Mouse (Mus musculus) kidney, embryonic 16.5 days (tissue): ENCODE measurements around the gene Atp6v0a1. TPM values are rescaled to one million over a fixed set of nuclear protein-coding genes. Genes with fewer than 3 reads are reported as not detected.

Experiments used
- ATAC-seq: fragments of 200-750 bp; cut with Nextera tagmentation; 2 replicates; pipeline ENCODE4 v1.8.0; 2017; ENCODE audit warnings: moderate TSS enrichment; ENCODE audit not compliant: low FRiP score, low TSS enrichment
- H3K27ac ChIP-seq: fragments of 300-500 bp; sonication (generic); 2 replicates; pipeline ENCODE4 v1.5.1; 2014; ENCODE audit warnings: low read length
- H3K27me3 ChIP-seq: fragments of 300-500 bp; sonication (generic); 2 replicates; pipeline ENCODE4 v1.6.1; 2014; ENCODE audit warnings: low read length, control low read depth, mixed read lengths; ENCODE audit not compliant: insufficient read depth
- H3K36me3 ChIP-seq: fragments of 300-500 bp; sonication (generic); 2 replicates; pipeline ENCODE4 v1.6.1; 2014; ENCODE audit warnings: low read length, control low read depth, mixed read lengths; ENCODE audit not compliant: insufficient read depth
- H3K4me1 ChIP-seq: fragments of 300-500 bp; sonication (generic); 2 replicates; pipeline ENCODE4 v1.6.1; 2014; ENCODE audit warnings: low read length, control low read depth, mixed read lengths; ENCODE audit not compliant: insufficient read depth
- H3K4me2 ChIP-seq: fragments of 300-500 bp; sonication (generic); replicated peaks from 2 replicates; pipeline ENCODE4 v1.6.1; 2014; ENCODE audit warnings: low read depth, low read length
- H3K4me3 ChIP-seq: fragments of 300-500 bp; sonication (generic); 2 replicates; pipeline ENCODE4 v1.5.1; 2014; ENCODE audit warnings: mild to moderate bottlenecking, low read length
- H3K9ac ChIP-seq: fragments of 300-500 bp; sonication (generic); replicated peaks from 2 replicates; pipeline ENCODE4 v1.6.1; 2014; ENCODE audit warnings: low read length
- H3K9me3 ChIP-seq: fragments of 300-500 bp; sonication (generic); 2 replicates; pipeline ENCODE4 v1.6.1; 2016; ENCODE audit warnings: low read length, control low read depth
- WGBS: fragments of 180-500 bp; shearing (Covaris S2); extraction: QIAGEN DNeasy Blood & Tissue Kit; methylation state at CpG from one replicate; pipeline ENCODE4 v1.1.7; 2014; 5-methylcytosine and 5-hydroxymethylcytosine counted together
- polyA plus RNA-seq: library from polyadenylated mRNA; unstranded; fragments of >200 nt; fragmentation: Nextera tagmentation; extraction: Ambion mirVana; gene quantifications from 2 replicates; pipeline ENCODE4 v1.2.1, GENCODE M21; 2015

Gene Atp6v0a1
- polyA plus RNA-seq, 1 experiment from 2014 or later: 42.2 TPM

DNA sequence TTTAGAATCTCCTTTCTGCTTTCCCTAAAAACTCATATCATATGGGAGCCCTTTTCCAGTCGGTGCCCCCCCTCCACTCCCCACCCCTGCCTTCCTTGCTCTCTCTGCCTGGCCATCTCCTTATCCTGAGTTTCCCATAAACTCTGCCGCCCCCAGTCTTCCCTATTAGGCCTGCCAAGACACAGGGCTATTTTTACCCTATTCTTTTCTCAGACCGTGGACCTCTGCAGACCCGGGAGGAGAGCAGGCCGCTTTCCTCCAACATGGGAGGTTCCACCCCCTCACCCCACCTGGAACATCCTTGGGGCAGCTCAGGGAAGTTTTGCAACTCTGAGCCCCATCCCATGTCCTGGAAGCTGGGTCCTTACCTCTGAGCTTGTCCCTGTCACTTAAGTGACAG lies 41.9 kb upstream of the Atp6v0a1 start:
- Histone ChIP-seq H3K9me3 (no peaks in the 10 kb centered on the region), H3K27me3 (peaks cover 32% of the 10 kb centered on the region), H3K9ac (peak overlapping the region; percentile 5; the same call in 1 of the 2 replicates), H3K36me3 (no peaks in the 10 kb centered on the region), H3K27ac (0 out of 2 replicates have a peak overlapping the region, but pooled peaks have one; percentile 25), H3K4me1 (peaks cover 27% of the 10 kb centered on the region), H3K4me2 (peak overlapping the region; percentile 58), H3K4me3 (peak overlapping the region; percentile 62; the same call in 1 of the 2 replicates)
- no peak for ATAC-seq
- 54% methylated on average over 5 of the region's 5 CpGs for WGBS

DNA sequence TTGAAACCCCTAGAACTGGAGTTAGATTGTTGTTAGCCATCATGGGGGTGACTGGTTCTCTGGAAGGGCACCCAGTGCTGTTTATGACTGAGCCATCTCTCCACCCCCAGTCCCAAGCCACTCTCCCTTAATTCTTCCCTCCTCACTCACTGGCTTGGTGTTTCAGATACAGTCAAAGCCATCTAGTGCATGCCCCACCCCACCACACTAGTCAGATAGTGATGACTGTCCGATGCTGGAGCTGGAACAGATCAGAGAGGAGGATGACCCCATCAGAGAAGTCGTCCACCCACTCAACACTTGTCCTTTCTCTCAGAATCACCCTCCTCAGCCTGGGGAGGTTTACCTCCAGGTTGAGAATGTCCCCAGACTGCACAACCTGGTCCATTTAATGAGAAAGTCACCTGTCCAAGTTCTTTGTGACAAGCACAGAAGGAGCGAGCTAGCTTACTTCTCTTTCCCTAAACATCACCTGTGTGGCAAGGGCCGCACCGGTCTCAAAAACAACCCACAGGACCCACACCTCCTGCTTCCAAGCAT lies 41.3 kb upstream of the Atp6v0a1 start:
- no peaks in the 10 kb centered on the region for H3K36me3 ChIP-seq
- 84% methylated on average over 5 of the region's 5 CpGs for WGBS
- peaks cover 35% of the 10 kb centered on the region for H3K27me3 ChIP-seq
- peaks cover 27% of the 10 kb centered on the region for H3K4me1 ChIP-seq
- peak overlapping the region; percentile 62 for H3K4me3 ChIP-seq
- H3K9ac ChIP-seq: peak overlapping the region; percentile 71
- ATAC-seq: no peak
- 0 out of 2 replicates have a peak overlapping the region, but pooled peaks have one; percentile 86 for H3K27ac ChIP-seq
- no peaks in the 10 kb centered on the region for H3K9me3 ChIP-seq
- H3K4me2 ChIP-seq: peak overlapping the region; percentile 58

DNA sequence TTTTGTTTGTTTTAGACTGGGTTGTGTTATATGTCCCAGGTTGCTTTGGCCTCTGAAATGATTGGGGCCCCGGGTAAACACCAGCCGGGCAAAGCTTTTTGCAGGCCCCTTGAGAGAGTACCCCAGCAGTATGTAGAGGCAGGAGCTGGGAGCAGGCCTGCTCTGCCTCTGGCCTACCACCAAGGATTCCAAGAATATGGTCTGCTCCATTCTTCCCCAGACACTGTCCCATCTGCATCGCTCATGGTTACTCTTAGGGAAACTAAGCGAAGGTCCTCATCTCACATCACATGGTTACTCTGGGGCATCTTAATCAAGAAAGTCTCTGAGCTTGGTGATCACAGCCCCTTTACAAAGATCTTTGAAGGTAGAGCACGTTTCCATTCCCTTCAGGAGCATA lies 40.8 kb upstream of the Atp6v0a1 start:
- Histone ChIP-seq H3K4me1 (peaks cover 27% of the 10 kb centered on the region), H3K27ac (peak overlapping the region; percentile 86), H3K4me3 (peak overlapping the region; percentile 62), H3K9me3 (no peaks in the 10 kb centered on the region), H3K27me3 (peaks cover 35% of the 10 kb centered on the region), H3K9ac (peak overlapping the region; percentile 71), H3K4me2 (peak overlapping the region; percentile 58), H3K36me3 (no peaks in the 10 kb centered on the region)
- 76% methylated on average over 5 of the region's 5 CpGs for WGBS
- no peak for ATAC-seq

- Histone ChIP-seq H3K36me3 (no peaks in the 10 kb centered on the region), H3K9ac (peak overlapping the region; percentile 71), H3K4me2 (peak overlapping the region; percentile 58), H3K27me3 (peaks cover 35% of the 10 kb centered on the region), H3K4me1 (peaks cover 27% of the 10 kb centered on the region), H3K4me3 (peak overlapping the region; percentile 62), H3K27ac (peak overlapping the region; percentile 86), H3K9me3 (no peaks in the 10 kb centered on the region)
- 2% methylated on average over 33 of the region's 35 CpGs for WGBS
- peak; percentile 3; the same call in 1 of the 2 replicates for ATAC-seq
Observed at GRCm38 (mm10) chr11:100969189-100969743, 40.0 kb upstream of the Atp6v0a1 start.

DNA sequence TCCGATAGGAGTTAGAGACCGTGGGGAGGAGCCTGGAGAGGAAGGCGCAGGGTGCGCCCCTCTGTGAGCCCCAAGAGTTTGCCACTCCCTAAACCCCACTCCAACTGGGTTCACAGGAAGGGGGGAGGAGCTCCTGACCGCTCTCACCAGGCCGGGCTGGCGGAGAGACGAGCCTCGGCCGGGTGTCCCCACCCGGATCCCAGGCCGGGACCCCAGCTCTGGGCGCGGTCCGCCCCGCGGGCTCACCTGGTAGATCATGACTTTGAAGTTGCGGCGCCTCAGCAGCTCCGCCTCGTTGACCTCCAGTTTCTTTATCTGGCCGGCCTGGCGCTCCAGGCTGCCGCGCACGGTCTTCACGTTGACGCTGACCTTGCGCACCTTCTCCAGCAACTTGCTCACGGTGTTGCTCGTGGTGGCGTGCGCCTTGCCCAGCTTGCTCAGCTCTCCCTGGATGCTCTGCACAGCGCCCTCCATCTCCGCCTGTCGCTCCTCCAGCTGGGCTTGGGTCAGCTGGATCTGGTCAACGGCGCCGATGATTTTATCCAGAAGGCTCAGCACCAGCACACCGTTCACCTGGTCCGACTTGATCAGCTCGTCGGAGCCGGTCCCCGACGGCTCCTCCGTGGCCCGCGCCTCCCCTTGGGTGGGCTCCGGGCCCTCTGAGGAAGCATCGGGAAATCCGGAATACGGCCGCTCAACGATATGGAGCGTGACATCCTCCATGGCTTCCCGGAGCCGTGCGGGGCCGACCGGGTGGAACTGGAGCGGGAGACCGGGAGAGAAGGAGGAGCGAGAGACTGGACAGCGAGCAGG lies 39.3 kb upstream of the Atp6v0a1 start:
- H3K27me3 ChIP-seq: peaks cover 35% of the 10 kb centered on the region
- peak; percentile 57 for ATAC-seq
- H3K4me3 ChIP-seq: peak overlapping the region; percentile 62
- H3K27ac ChIP-seq: peak overlapping the region; percentile 86
- H3K4me1 ChIP-seq: peaks cover 27% of the 10 kb centered on the region
- H3K4me2 ChIP-seq: peak overlapping the region; percentile 58
- WGBS: under 1% methylated on average over 65 of the region's 65 CpGs
- no peaks in the 10 kb centered on the region for H3K36me3 ChIP-seq
- no peaks in the 10 kb centered on the region for H3K9me3 ChIP-seq
- H3K9ac ChIP-seq: peak overlapping the region; percentile 71

- peak within 1 kb of the TSS; percentile 58 for H3K4me2 ChIP-seq
- peak; percentile 91 for ATAC-seq
- H3K9me3 ChIP-seq: no peaks in the 10 kb centered on the region
- H3K36me3 ChIP-seq: no peaks in the 10 kb centered on the region
- peaks cover 27% of the 10 kb centered on the region for H3K4me1 ChIP-seq
- H3K27me3 ChIP-seq: peaks cover 35% of the 10 kb centered on the region
- H3K27ac ChIP-seq: peak within 1 kb of the TSS; percentile 86
- peak within 1 kb of the TSS; percentile 62 for H3K4me3 ChIP-seq
- peak within 1 kb of the TSS; percentile 71 for H3K9ac ChIP-seq
- WGBS: under 1% methylated on average over 20 of the region's 20 CpGs
Observed at GRCm38 (mm10) chr11:100970557-100970937, 38.7 kb upstream of the Atp6v0a1 start, which contains the start of gene Cavin1. Gene Cavin1 (minus strand): TSS chr11:100970887.

GRCm38 (mm10) chr11:100971455-100971854 lies 37.8 kb upstream of the Atp6v0a1 start:
- H3K27me3 ChIP-seq: peaks cover 31% of the 10 kb centered on the region
- H3K4me3 ChIP-seq: peak overlapping the region; percentile 62; the same call in 1 of the 2 replicates
- no peaks in the 10 kb centered on the region for H3K36me3 ChIP-seq
- no peak for ATAC-seq
- peaks cover 25% of the 10 kb centered on the region for H3K4me1 ChIP-seq
- 62% methylated on average over 10 of the region's 10 CpGs for whole genome bisulfite sequencing
- no peaks in the 10 kb centered on the region for H3K9me3 ChIP-seq
- H3K4me2 ChIP-seq: no peak overlapping the region; the same call in 1 of the 2 replicates
- no peak overlapping the region for H3K27ac ChIP-seq
- no peak overlapping the region for H3K9ac ChIP-seq

DNA sequence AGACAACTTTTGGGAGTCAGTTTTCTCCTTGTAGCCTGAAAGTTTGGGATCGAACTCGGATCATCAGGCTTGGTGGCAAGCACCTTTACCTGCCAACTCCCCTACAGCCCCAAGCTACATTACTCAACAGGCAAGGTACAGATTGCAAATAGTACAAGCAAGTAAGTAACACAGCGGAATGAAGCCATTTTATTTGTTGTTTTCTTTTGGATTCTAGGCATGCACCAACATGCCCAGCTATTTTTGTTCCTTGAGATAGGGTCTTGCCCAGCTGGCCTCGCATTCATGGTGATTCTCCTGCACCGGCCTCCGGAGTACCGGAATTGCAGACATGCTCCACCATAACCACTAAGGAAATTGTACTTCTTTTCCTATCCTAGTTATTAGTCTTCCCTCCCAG lies 36.0 kb upstream of the Atp6v0a1 start:
- H3K4me2 ChIP-seq: no peak overlapping the region
- peaks cover 27% of the 10 kb centered on the region for H3K27me3 ChIP-seq
- no peak overlapping the region for H3K4me3 ChIP-seq
- WGBS: 95% methylated on average over 7 of the region's 7 CpGs
- no peaks in the 10 kb centered on the region for H3K9me3 ChIP-seq
- H3K27ac ChIP-seq: no peak overlapping the region
- no peak for ATAC-seq
- H3K9ac ChIP-seq: no peak overlapping the region
- peaks cover 16% of the 10 kb centered on the region for H3K4me1 ChIP-seq
- H3K36me3 ChIP-seq: no peaks in the 10 kb centered on the region

DNA sequence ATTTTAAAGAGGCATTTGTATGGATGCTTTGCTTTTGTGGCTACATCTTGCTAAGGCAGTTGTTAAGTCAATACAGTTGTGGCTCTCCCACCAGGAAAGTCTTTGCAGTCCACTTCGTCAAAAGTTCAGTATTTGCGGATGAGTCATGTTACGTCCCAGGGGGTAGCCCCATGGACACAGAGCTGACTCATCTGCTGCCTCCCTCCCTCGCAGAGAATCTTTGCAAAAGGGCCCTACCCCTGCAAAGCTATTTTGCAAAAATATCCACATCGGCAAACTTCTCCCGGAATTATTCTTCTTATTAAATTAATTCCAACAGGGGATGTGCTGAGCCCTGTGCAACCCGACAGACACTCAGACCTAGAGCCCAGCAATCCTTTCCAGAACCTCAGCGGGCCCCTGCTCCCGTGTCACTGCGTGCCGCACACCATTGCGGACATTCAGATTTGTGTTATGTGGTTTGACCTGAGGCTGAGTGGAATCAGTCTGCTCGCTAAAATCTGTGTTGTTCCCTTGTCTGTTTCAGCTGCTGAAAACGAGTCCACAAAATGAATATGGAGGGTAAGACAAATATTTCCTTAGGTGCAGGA lies 34.8 kb upstream of the Atp6v0a1 start:
- H3K27ac ChIP-seq: no peak overlapping the region
- 65% methylated on average over 14 of the region's 14 CpGs for WGBS

More for the DNA sequence above, 34.8 kb upstream of the Atp6v0a1 start:
- ATAC-seq: no peak
- Histone ChIP-seq H3K9me3 (no peaks in the 10 kb centered on the region), H3K4me1 (peaks cover 12% of the 10 kb centered on the region), H3K9ac (no peak overlapping the region), H3K36me3 (no peaks in the 10 kb centered on the region), H3K4me2 (no peak overlapping the region), H3K27me3 (peaks cover 16% of the 10 kb centered on the region), H3K4me3 (no peak overlapping the region)
